Mouse (Mus musculus) embryonic facial prominence, embryonic 12.5 days (tissue): ENCODE data around the gene Asz1. TPM values are rescaled to one million over a fixed set of nuclear protein-coding genes. Genes with fewer than 3 reads are reported as not detected.

Experiments used
- polyA plus RNA-seq: library from polyadenylated mRNA; unstranded; fragments of >200 nt; fragmentation: Nextera tagmentation; extraction: Ambion mirVana; gene quantifications from 2 replicates; pipeline ENCODE4 v1.2.1, GENCODE M21; 2016

The Asz1 gene
- polyA plus RNA-seq, 1 experiment from 2014 or later: not detected

Other genes with a start within 250 kb of the Asz1 start
- gene Wnt2, start 78.5 kb downstream of the Asz1 start, polyA plus RNA-seq: 3.5 and 4.7 TPM in 2 replicates
- 0.61 and 0.67 TPM in 2 replicates for gene Cftr, start 61.6 kb upstream of the Asz1 start, polyA plus RNA-seq